Mouse (Mus musculus): ENCODE data around the gene Retreg3. TPM values are rescaled to one million over a fixed set of nuclear protein-coding genes. Genes with fewer than 3 reads are reported as not detected.
A peak's percentile ranks its signal among the peaks of the same experiment; 100 is the strongest.
"Not testable (repeated sequence)": the region's sequence is repeated elsewhere in the genome, so short reads cannot be mapped to it uniquely, and the experiment has no call there.

The Retreg3 gene
- 10 to 100 TPM; 50.3 to 57.4 TPM for total RNA-seq (2021)
- long read RNA-seq, experiment 1, transcript Retreg3-201 (9 exons, 3,165 nt) = major isoform, 58 of 68 reads
- long read RNA-seq, experiment 1, partial matches to known transcripts = 0 of 68 reads
- long read RNA-seq, experiment 1, other reads (novel, unspliced or antisense) = 10 of 68 reads
- long read RNA-seq, experiment 2, transcript Retreg3-201 (9 exons, 3,165 nt) = major isoform, 57 of 66 reads
- long read RNA-seq, experiment 2, partial matches to known transcripts = 2 of 66 reads
- long read RNA-seq, experiment 2, other reads (novel, unspliced or antisense) = 5 of 66 reads

GRCm38 (mm10) chr11:101119761-101120544, at the start of gene Retreg3, which contains the start of gene Tubg1:
TSS of gene Retreg3 (minus strand) at chr11:101119893.
TSS of gene Tubg1 (plus strand) at chr11:101119938.
- DNase-seq (ENCODE audit: low spot score in 2 of 2) = peak; percentile 99

GRCm38 (mm10) chr11:101168301-101168980, 48.7 kb upstream of the Retreg3 start:
- DNase-seq (ENCODE audit: low spot score in 2 of 2) = no peak

GRCm38 (mm10) chr11:101167963-101168300, 48.2 kb upstream of the Retreg3 start:
- DNase-seq (ENCODE audit: low spot score in 2 of 2) = no peak

GRCm38 (mm10) chr11:101167211-101167962, 47.7 kb upstream of the Retreg3 start:
- no peak for DNase-seq (ENCODE audit: low spot score in 2 of 2)

- no peak for DNase-seq (ENCODE audit: low spot score in 2 of 2)
These were observed 46.7 kb upstream of the Retreg3 start for GRCm38 (mm10) chr11:101166357-101166756.

GRCm38 (mm10) chr11:101164677-101165580, 45.2 kb upstream of the Retreg3 start:
- no peak for DNase-seq (ENCODE audit: low spot score in 2 of 2)

GRCm38 (mm10) chr11:101164351-101164665, 44.6 kb upstream of the Retreg3 start:
- DNase-seq (ENCODE audit: low spot score in 2 of 2) = no peak

- DNase-seq (ENCODE audit: low spot score in 2 of 2) = no peak
These were observed 44.0 kb upstream of the Retreg3 start for GRCm38 (mm10) chr11:101163476-101164350.

- DNase-seq (ENCODE audit: low spot score in 2 of 2) = no peak
These were observed 43.1 kb upstream of the Retreg3 start for GRCm38 (mm10) chr11:101162772-101163171.

- DNase-seq (ENCODE audit: low spot score in 2 of 2) = peak in 1 of 2 experiments; percentile 25
These were observed 42.6 kb upstream of the Retreg3 start for GRCm38 (mm10) chr11:101162301-101162700.

GRCm38 (mm10) chr11:101161551-101161950, 41.9 kb upstream of the Retreg3 start:
- DNase-seq (ENCODE audit: low spot score in 2 of 2) = no peak

GRCm38 (mm10) chr11:101160981-101161505, 41.4 kb upstream of the Retreg3 start:
- not testable (repeated sequence) for DNase-seq (ENCODE audit: low spot score in 2 of 2)

- DNase-seq (ENCODE audit: low spot score in 2 of 2) = not testable (repeated sequence)
These were observed 40.5 kb upstream of the Retreg3 start for GRCm38 (mm10) chr11:101160151-101160550.

- DNase-seq (ENCODE audit: low spot score in 2 of 2) = peak; percentile 46 to 49
These were observed 36.2 kb upstream of the Retreg3 start, which contains the start of gene Tubg2 for GRCm38 (mm10) chr11:101155728-101156371. TSS of gene Tubg2 (plus strand) at chr11:101155907.

- no peak for DNase-seq (ENCODE audit: low spot score in 2 of 2)
These were observed 35.5 kb upstream of the Retreg3 start for GRCm38 (mm10) chr11:101155151-101155550.

- DNase-seq (ENCODE audit: low spot score in 2 of 2) = no peak
These were observed 35.0 kb upstream of the Retreg3 start for GRCm38 (mm10) chr11:101154648-101155047.

- no peak for DNase-seq (ENCODE audit: low spot score in 2 of 2)
These were observed 33.1 kb upstream of the Retreg3 start for GRCm38 (mm10) chr11:101152825-101153224.

GRCm38 (mm10) chr11:101151063-101151462, 31.4 kb upstream of the Retreg3 start:
- no peak for DNase-seq (ENCODE audit: low spot score in 2 of 2)
